Mouse (Mus musculus) forebrain, postnatal 0 days (tissue): ENCODE data around the gene Dach1. TPM values are rescaled to one million over a fixed set of nuclear protein-coding genes. Genes with fewer than 3 reads are reported as not detected.
A peak's percentile ranks its signal among the peaks of the same experiment; 100 is the strongest.

Experiments
- ATAC-seq: fragments of 200-750 bp; cut with Nextera tagmentation; 2 replicates; pipeline ENCODE4 v1.8.0; 2017; ENCODE audit warnings: mild to moderate bottlenecking, moderate library complexity
- DNase-seq: peaks from one replicate; pipeline ENCODE4 v3.0.0-alpha.2; 2015
- H3K27ac ChIP-seq: fragments of 300-500 bp; sonication (generic); 2 replicates; pipeline ENCODE4 v1.5.1; 2014; ENCODE audit warnings: low read depth, mild to moderate bottlenecking, antibody characterized with exemption, low read length, moderate library complexity, mixed read lengths
- H3K27me3 ChIP-seq: fragments of 300-500 bp; sonication (generic); 2 replicates; pipeline ENCODE4 v1.6.1; 2014; ENCODE audit warnings: mild to moderate bottlenecking, low read length, mixed read lengths; ENCODE audit not compliant: insufficient read depth
- H3K36me3 ChIP-seq: fragments of 300-500 bp; sonication (generic); 2 replicates; pipeline ENCODE4 v1.6.1; 2014; ENCODE audit warnings: mild to moderate bottlenecking, moderate library complexity; ENCODE audit not compliant: insufficient read depth
- H3K4me1 ChIP-seq: fragments of 300-500 bp; sonication (generic); 2 replicates; pipeline ENCODE4 v1.6.1; 2014; ENCODE audit warnings: antibody characterized with exemption; ENCODE audit not compliant: insufficient read depth
- H3K4me2 ChIP-seq: fragments of 300-500 bp; sonication (generic); 2 replicates; pipeline ENCODE4 v1.6.1; 2014; ENCODE audit warnings: low read depth, mild to moderate bottlenecking, moderate library complexity
- H3K4me3 ChIP-seq: fragments of 300-500 bp; sonication (generic); 2 replicates; pipeline ENCODE4 v1.5.1; 2014; ENCODE audit warnings: low read depth, low read length, mixed read lengths
- H3K9ac ChIP-seq: fragments of 300-500 bp; sonication (generic); 2 replicates; pipeline ENCODE4 v1.6.1; 2014; ENCODE audit warnings: mild to moderate bottlenecking
- H3K9me3 ChIP-seq: fragments of 300-500 bp; sonication (generic); 2 replicates; pipeline ENCODE4 v1.6.1; 2016; ENCODE audit warnings: low read length
- CTCF ChIP-seq: sonication (generic); IDR thresholded peaks from 2 replicates; pipeline ENCODE4 v1.5.1; 2016; ENCODE audit warnings: antibody characterized with exemption, control low read depth, low read depth
- WGBS: fragments of 180-500 bp; shearing (Covaris S2); extraction: QIAGEN DNeasy Blood & Tissue Kit; methylation state at CpG from one replicate; pipeline ENCODE4 v1.1.7; 2014; 5-methylcytosine and 5-hydroxymethylcytosine counted together
- polyA plus RNA-seq: library from polyadenylated mRNA; unstranded; fragments of >200 nt; fragmentation: Nextera tagmentation; extraction: Ambion mirVana; gene quantifications from 2 replicates; pipeline ENCODE4 v1.2.1, GENCODE M21; 2015
- total RNA-seq: library from RNA; depleted of rRNA; stranded (reverse); fragments of >200 nt; gene quantifications from 2 replicates; pipeline ENCODE4 v1.2.3, GENCODE M21; 2014; rRNA removed

Gene Dach1
- total RNA-seq = 9.3 and 10.6 TPM in 2 replicates
- polyA plus RNA-seq = 3.9 and 5.8 TPM in 2 replicates

- Histone ChIP-seq H3K4me2 (peak within 1 kb of the TSS; percentile 98), H3K27ac (peak within 1 kb of the TSS; percentile 67), H3K36me3 (no peaks in the 10 kb centered on the region), H3K4me1 (no peaks in the 10 kb centered on the region), H3K9me3 (no peaks in the 10 kb centered on the region), H3K9ac (peak within 1 kb of the TSS; percentile 64), H3K4me3 (peak within 1 kb of the TSS; percentile 70), H3K27me3 (peaks cover 6% of the 10 kb centered on the region)
- 1% methylated on average over 32 of the region's 32 CpGs for WGBS
- ATAC-seq (peak; percentile 83), DNase-seq (peak; percentile 74)
- no peak for TF ChIP-seq CTCF
These were observed at the start of gene Dach1 for GRCm38 (mm10) chr14:98169421-98170076. Gene Dach1 (minus strand): TSS chr14:98169765.

- DNase-seq (no peak), ATAC-seq (no peak)
- WGBS = 89% methylated on average over 3 of the region's 3 CpGs
- no peak for TF ChIP-seq CTCF
- Histone ChIP-seq H3K36me3 (no peaks in the 10 kb centered on the region), H3K4me1 (no peaks in the 10 kb centered on the region), H3K9me3 (no peaks in the 10 kb centered on the region), H3K27ac (no peak overlapping the region), H3K9ac (no peak overlapping the region), H3K4me3 (no peak overlapping the region), H3K4me2 (no peak overlapping the region), H3K27me3 (no peaks in the 10 kb centered on the region)
These were observed 30.5 kb upstream of the Dach1 start for GRCm38 (mm10) chr14:98200089-98200488.

- no peaks in the 10 kb centered on the region for H3K4me1 ChIP-seq
- no peak overlapping the region for H3K9ac ChIP-seq
- H3K36me3 ChIP-seq = no peaks in the 10 kb centered on the region
- TF ChIP-seq CTCF = peak; percentile 67
- H3K4me3 ChIP-seq = no peak overlapping the region
- H3K9me3 ChIP-seq = no peaks in the 10 kb centered on the region
- H3K27ac ChIP-seq = no peak overlapping the region
- ATAC-seq (peak; percentile 68; the same call in 1 of the 2 replicates), DNase-seq (no peak)
- 2% methylated on average over 1 of the region's 1 CpGs for WGBS
- no peak overlapping the region for H3K4me2 ChIP-seq
- no peaks in the 10 kb centered on the region for H3K27me3 ChIP-seq
These were observed 12.0 kb upstream of the Dach1 start for GRCm38 (mm10) chr14:98181545-98181944.

- no peak overlapping the region for H3K27ac ChIP-seq
- ATAC-seq = no peak
- DNase-seq = no peak
- no peak overlapping the region for H3K4me3 ChIP-seq
- H3K4me2 ChIP-seq = no peak overlapping the region
- H3K9me3 ChIP-seq = no peaks in the 10 kb centered on the region
- no peaks in the 10 kb centered on the region for H3K36me3 ChIP-seq
- WGBS = 23% methylated on average over 2 of the region's 2 CpGs
- H3K27me3 ChIP-seq = peaks cover 6% of the 10 kb centered on the region
- H3K9ac ChIP-seq = no peak overlapping the region
- TF ChIP-seq CTCF = no peak
- no peaks in the 10 kb centered on the region for H3K4me1 ChIP-seq
These were observed 4.3 kb upstream of the Dach1 start for GRCm38 (mm10) chr14:98173831-98174230.

- no peak for ATAC-seq
- Histone ChIP-seq H3K27ac (no peak overlapping the region), H3K36me3 (no peaks in the 10 kb centered on the region), H3K4me2 (peak overlapping the region; percentile 1; the same call in 1 of the 2 replicates), H3K4me1 (no peaks in the 10 kb centered on the region), H3K27me3 (peaks cover 6% of the 10 kb centered on the region), H3K4me3 (no peak overlapping the region), H3K9ac (no peak overlapping the region), H3K9me3 (no peaks in the 10 kb centered on the region)
- no peak for TF ChIP-seq CTCF
- peak; percentile 42 for DNase-seq
- WGBS = 5% methylated on average over 5 of the region's 5 CpGs
These were observed 2.9 kb upstream of the Dach1 start for GRCm38 (mm10) chr14:98172394-98172905.

- WGBS = 14% methylated on average over 5 of the region's 5 CpGs
- no peak for ATAC-seq
- H3K4me3 ChIP-seq = no peak overlapping the region
- no peaks in the 10 kb centered on the region for H3K4me1 ChIP-seq
- H3K36me3 ChIP-seq = no peaks in the 10 kb centered on the region
- peak overlapping the region; percentile 1; the same call in 1 of the 2 replicates for H3K4me2 ChIP-seq
- no peaks in the 10 kb centered on the region for H3K9me3 ChIP-seq
- H3K27ac ChIP-seq = no peak overlapping the region
- H3K9ac ChIP-seq = no peak overlapping the region
- DNase-seq = peak; percentile 50
- no peak for TF ChIP-seq CTCF
- H3K27me3 ChIP-seq = peaks cover 6% of the 10 kb centered on the region
These were observed 2.3 kb upstream of the Dach1 start for GRCm38 (mm10) chr14:98171861-98172260.

GRCm38 (mm10) chr14:98168908-98169401 is 610 bp downstream of the Dach1 start:
- whole genome bisulfite sequencing = 2% methylated on average over 45 of the region's 45 CpGs
- ATAC-seq = peak; percentile 36
- Histone ChIP-seq H3K27ac (peak overlapping the region; percentile 67), H3K36me3 (no peaks in the 10 kb centered on the region), H3K9ac (peak overlapping the region; percentile 64), H3K9me3 (no peaks in the 10 kb centered on the region), H3K4me3 (peak overlapping the region; percentile 70), H3K4me2 (peak overlapping the region; percentile 98), H3K27me3 (no peaks in the 10 kb centered on the region; the same call in 1 of the 2 replicates), H3K4me1 (no peaks in the 10 kb centered on the region)
- no peak; the same call in 1 of the 2 replicates for TF ChIP-seq CTCF
- peak; percentile 52 for DNase-seq
